Mouse (Mus musculus): ENCODE data around the gene Ren1. TPM values are rescaled to one million over a fixed set of nuclear protein-coding genes. Genes with fewer than 3 reads are reported as not detected.

Ren1 gene
- polyA plus RNA-seq, 1 experiment: not detected

DNA sequence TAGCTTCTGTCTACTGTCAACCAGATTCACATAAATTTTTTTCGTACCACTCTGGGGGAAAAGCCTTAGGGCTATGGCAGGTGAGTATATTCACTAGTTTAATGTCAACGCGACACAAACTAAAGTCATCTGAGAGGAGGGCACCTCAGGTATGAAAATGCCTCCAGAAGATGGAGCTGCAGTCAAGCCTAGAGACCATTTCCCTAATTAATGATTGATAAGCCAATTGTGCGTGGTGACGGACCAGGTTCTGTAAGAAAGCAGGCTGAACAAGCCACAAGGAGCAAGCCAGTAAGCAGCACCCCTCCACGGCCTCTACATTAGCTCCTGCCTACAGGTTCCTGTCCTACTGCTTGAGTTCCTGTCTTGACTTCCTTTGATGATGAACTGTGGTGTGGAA, 10.7 kb downstream of the Ren1 start:
- Histone ChIP-seq H3K4me1 (ENCODE audit: control insufficient read depth, insufficient read depth, insufficient read length, low read length) (no peaks in the 10 kb centered on the region), H3K27ac (replicated peaks; ENCODE audit: low read depth, low read length) (no peak overlapping the region), H3K4me3 (ENCODE audit: insufficient read depth, low read depth, low read length) (no peak overlapping the region)

DNA sequence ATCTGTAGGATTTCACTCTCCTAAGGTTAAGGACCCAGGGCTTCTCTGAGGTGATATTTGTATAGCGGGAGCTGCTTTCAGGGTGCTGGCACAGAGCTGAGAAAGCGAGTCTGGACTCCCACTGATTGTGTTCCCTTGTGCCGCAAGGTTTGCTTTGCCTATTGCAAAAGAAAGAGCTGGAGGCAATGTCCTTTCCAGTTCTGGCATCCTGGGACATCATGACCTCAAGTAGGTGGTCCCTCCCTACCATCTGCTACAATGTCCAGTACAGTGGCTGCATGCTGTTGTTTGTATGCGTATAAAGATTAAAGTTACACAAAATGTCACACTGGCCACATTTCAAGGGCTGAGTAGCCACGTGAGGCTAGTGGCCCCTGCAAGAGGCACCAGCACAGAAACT, 11.8 kb downstream of the Ren1 start:
- Histone ChIP-seq H3K27ac (replicated peaks; ENCODE audit: low read depth, low read length) (no peak overlapping the region), H3K4me3 (ENCODE audit: insufficient read depth, low read depth, low read length) (no peak overlapping the region), H3K4me1 (ENCODE audit: control insufficient read depth, insufficient read depth, insufficient read length, low read length) (no peaks in the 10 kb centered on the region)

GRCm38 (mm10) chr1:133363276-133364021, 13.1 kb downstream of the Ren1 start, which contains the start of gene Etnk2:
Etnk2 (plus strand) TSS chr1:133363572.
- H3K27ac ChIP-seq (replicated peaks; ENCODE audit: low read depth, low read length): no peak within 1 kb of the TSS
- H3K4me1 ChIP-seq (ENCODE audit: control insufficient read depth, insufficient read depth, insufficient read length, low read length): no peaks in the 10 kb centered on the region
- H3K4me3 ChIP-seq (ENCODE audit: insufficient read depth, low read depth, low read length): peak within 1 kb of the TSS; percentile 57

- Histone ChIP-seq H3K4me1 (ENCODE audit: control insufficient read depth, insufficient read depth, insufficient read length, low read length) (no peaks in the 10 kb centered on the region), H3K4me3 (ENCODE audit: insufficient read depth, low read depth, low read length) (peak overlapping the region; percentile 57), H3K27ac (replicated peaks; ENCODE audit: low read depth, low read length) (no peak overlapping the region)
Measured at GRCm38 (mm10) chr1:133364022-133364630, 13.8 kb downstream of the Ren1 start.

- Histone ChIP-seq H3K4me1 (ENCODE audit: control insufficient read depth, insufficient read depth, insufficient read length, low read length) (no peaks in the 10 kb centered on the region), H3K4me3 (ENCODE audit: insufficient read depth, low read depth, low read length) (no peak overlapping the region), H3K27ac (replicated peaks; ENCODE audit: low read depth, low read length) (no peak overlapping the region)
Measured at GRCm38 (mm10) chr1:133364890-133365289, 14.6 kb downstream of the Ren1 start.

- H3K27ac ChIP-seq (replicated peaks; ENCODE audit: low read depth, low read length): no peak overlapping the region
- no peaks in the 10 kb centered on the region for H3K4me1 ChIP-seq (ENCODE audit: control insufficient read depth, insufficient read depth, insufficient read length, low read length)
- no peak overlapping the region for H3K4me3 ChIP-seq (ENCODE audit: insufficient read depth, low read depth, low read length)
Measured at GRCm38 (mm10) chr1:133366951-133367605, 16.8 kb downstream of the Ren1 start.

GRCm38 (mm10) chr1:133367606-133368488, 17.5 kb downstream of the Ren1 start:
- no peaks in the 10 kb centered on the region for H3K4me1 ChIP-seq (ENCODE audit: control insufficient read depth, insufficient read depth, insufficient read length, low read length)
- no peak overlapping the region for H3K4me3 ChIP-seq (ENCODE audit: insufficient read depth, low read depth, low read length)
- H3K27ac ChIP-seq (replicated peaks; ENCODE audit: low read depth, low read length): no peak overlapping the region

DNA sequence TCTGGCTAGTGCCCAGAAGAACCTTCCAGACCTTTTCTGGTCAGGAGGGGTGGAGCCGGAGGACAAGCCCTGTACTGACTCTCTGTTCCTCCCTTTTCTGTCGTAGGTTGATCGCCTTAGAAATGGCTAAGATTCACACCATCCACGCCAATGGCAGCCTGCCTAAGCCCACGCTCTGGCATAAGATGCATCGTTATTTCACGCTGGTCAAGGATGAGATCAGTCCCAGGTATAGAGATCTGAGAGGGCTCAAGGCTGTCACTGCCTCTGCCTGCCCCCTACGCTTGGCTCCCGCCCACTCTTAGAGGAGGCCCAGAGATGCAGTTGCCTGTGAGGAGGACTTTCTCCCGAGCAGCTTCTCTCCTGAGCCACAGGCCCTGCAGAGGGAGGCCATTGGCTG, 18.3 kb downstream of the Ren1 start:
- no peak overlapping the region for H3K27ac ChIP-seq (replicated peaks; ENCODE audit: low read depth, low read length)
- no peak overlapping the region for H3K4me3 ChIP-seq (ENCODE audit: insufficient read depth, low read depth, low read length)
- no peaks in the 10 kb centered on the region for H3K4me1 ChIP-seq (ENCODE audit: control insufficient read depth, insufficient read depth, insufficient read length, low read length)

DNA sequence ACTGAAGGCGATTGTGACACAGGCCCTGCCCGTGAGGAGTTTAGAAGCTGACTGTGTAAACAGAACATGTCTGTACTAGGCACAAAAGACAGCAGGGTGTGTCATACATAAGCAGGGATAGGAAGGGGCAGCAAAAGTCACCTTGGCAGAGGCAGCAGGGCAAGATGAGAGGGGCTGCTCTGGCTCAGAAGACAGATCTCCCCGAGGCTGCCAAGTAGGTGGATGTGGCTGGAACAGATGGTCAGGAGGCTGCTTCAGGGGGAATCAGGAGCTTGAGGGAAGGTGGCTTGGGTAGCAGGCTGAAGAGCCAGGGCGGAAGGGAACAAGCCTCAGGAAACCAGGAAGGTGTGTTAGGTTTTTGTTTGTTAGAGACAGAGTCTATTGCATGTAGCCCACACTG, 20.0 kb downstream of the Ren1 start:
- Histone ChIP-seq H3K27ac (replicated peaks; ENCODE audit: low read depth, low read length) (no peak overlapping the region), H3K4me3 (ENCODE audit: insufficient read depth, low read depth, low read length) (no peak overlapping the region), H3K4me1 (ENCODE audit: control insufficient read depth, insufficient read depth, insufficient read length, low read length) (no peaks in the 10 kb centered on the region)

DNA sequence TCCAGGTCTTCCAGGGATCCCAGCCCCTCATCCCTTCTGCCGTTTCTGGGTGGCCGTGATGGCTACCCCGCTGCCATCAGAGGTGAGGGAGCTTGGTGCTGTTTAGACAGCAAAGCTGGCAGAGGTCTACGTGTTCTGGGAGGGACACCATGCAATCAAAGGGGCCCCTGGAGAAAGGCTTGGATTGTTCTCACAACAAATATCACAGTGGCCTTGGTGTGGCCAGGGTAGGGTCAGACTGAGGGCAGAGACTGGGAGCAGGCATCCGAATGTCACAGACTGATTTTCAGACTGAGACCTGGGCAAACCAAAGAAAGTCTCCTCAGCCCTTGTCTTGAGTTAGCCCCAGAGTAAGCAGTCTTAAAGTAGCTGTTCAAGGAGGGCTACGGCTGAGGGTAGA, 21.1 kb downstream of the Ren1 start:
- Histone ChIP-seq H3K4me1 (ENCODE audit: control insufficient read depth, insufficient read depth, insufficient read length, low read length) (no peaks in the 10 kb centered on the region), H3K4me3 (ENCODE audit: insufficient read depth, low read depth, low read length) (no peak overlapping the region), H3K27ac (replicated peaks; ENCODE audit: low read depth, low read length) (no peak overlapping the region)

- no peaks in the 10 kb centered on the region for H3K4me1 ChIP-seq (ENCODE audit: control insufficient read depth, insufficient read depth, insufficient read length, low read length)
- no peak overlapping the region for H3K4me3 ChIP-seq (ENCODE audit: insufficient read depth, low read depth, low read length)
- H3K27ac ChIP-seq (replicated peaks; ENCODE audit: low read depth, low read length): no peak overlapping the region
Measured at GRCm38 (mm10) chr1:133372113-133372512, 21.8 kb downstream of the Ren1 start.

DNA sequence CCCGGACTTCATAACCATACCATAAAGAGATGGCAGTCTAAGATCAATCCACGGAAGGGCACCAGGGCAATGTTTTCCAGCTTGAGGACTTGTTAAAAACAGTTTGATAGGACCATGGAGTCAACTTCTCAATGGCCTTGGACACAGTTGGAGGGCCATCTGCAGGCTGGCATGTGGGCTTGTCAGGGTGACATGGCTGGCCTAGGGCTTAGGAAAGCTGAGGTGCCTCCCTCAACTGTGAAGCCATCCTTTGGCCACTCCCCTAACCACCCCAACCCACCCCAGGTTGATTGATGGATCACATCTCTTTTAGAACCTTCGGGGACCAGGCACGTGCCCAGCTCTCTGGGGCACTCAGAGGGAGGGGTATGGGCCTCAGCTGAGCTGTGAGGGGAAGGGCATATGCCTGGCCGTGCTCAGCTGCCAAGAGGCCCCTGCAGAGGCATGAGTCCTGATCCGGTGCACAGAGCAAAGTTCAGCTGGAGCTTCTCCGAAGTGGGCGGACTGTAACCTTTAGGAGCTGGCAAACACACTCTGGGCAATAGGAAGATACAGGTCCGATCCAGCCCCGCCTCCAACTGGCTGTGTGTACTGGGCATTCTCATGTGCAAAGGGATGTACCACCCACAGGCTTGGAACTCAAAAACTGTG, 25.5 kb downstream of the Ren1 start:
- H3K4me1 ChIP-seq (ENCODE audit: control insufficient read depth, insufficient read depth, insufficient read length, low read length): no peaks in the 10 kb centered on the region
- H3K4me3 ChIP-seq (ENCODE audit: insufficient read depth, low read depth, low read length): no peak overlapping the region

DNA sequence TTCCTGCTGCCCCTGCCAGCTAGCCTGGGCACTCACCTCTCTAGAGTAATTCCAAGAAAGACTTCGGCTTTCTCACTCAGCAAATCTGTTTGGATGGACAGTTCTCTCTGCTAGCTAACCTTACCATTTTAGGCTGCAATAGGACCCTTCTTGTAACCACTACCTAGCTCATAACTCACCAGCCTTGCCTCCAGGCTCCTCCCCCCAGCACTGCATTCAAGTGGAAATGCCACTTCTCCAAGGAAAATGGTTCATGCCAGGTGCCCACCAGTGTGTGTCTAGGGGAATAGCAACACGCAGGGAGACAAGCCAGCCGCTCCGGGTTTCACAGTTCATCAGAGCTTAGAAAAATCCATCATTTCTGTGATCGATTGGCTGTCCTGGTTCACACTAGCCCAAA, 27.2 kb downstream of the Ren1 start:
- H3K4me3 ChIP-seq (ENCODE audit: insufficient read depth, low read depth, low read length): no peak overlapping the region
- no peak overlapping the region for H3K27ac ChIP-seq (replicated peaks; ENCODE audit: low read depth, low read length)
- H3K4me1 ChIP-seq (ENCODE audit: control insufficient read depth, insufficient read depth, insufficient read length, low read length): no peaks in the 10 kb centered on the region

More for the DNA sequence above, 25.5 kb downstream of the Ren1 start:
- H3K27ac ChIP-seq (replicated peaks; ENCODE audit: low read depth, low read length): no peak overlapping the region

- Histone ChIP-seq H3K4me1 (ENCODE audit: control insufficient read depth, insufficient read depth, insufficient read length, low read length) (no peaks in the 10 kb centered on the region), H3K27ac (replicated peaks; ENCODE audit: low read depth, low read length) (no peak overlapping the region), H3K4me3 (ENCODE audit: insufficient read depth, low read depth, low read length) (no peak overlapping the region)
Measured at GRCm38 (mm10) chr1:133379254-133379985, 29.1 kb downstream of the Ren1 start.
